Mouse (Mus musculus) heart, postnatal 0 days (tissue): ENCODE measurements at regions not wholly inside any gene's neighbourhood (a gene's known extent, or its start where the extent isn't known, plus 50 kb on each side); places are given as distances from the start of the nearest gene placed in this dataset.

Experiments used
- CTCF ChIP-seq: IDR thresholded peaks from 2 replicates; pipeline ENCODE4 v1.5.1; 2016; ENCODE audit warnings: antibody characterized with exemption, control low read depth, low read depth
- EP300 ChIP-seq: IDR thresholded peaks from 2 replicates; pipeline ENCODE4 v1.6.1; 2016; ENCODE audit warnings: antibody characterized with exemption, low read depth

DNA sequence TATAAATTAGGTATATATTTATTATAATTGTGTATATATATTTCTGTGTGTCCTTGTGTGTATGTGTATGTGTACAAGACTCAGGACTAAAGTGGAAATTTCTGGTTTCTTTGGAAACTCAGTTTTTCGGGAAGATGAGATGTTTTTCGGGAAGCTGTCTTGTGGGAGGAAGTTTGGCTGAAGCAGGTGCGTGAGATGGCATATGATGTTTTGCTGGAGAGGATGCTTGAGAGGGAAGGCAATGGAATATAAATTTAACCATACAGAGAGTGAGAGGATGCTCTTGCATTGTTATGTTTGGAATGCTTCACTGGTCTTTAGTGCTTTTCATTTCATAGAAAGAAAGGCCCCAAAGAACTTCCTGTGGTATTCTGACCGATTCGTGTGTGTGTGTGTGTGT is 141.3 kb upstream of the Rgs18 start:
- TF ChIP-seq CTCF (no peak), EP300 (no peak)
